Mouse (Mus musculus) forebrain, embryonic 12.5 days (tissue): ENCODE results near the gene AC124108.1. TPM values are rescaled to one million over a fixed set of nuclear protein-coding genes. Genes with fewer than 3 reads are reported as not detected.
"Not testable (repeated sequence)": the region's sequence is repeated elsewhere in the genome, so short reads cannot be mapped to it uniquely, and the experiment has no call there.

ENCODE experiments used
- ATAC-seq: fragments of 200-750 bp; cut with Nextera tagmentation; 2 replicates; pipeline ENCODE4 v1.8.0; 2017; ENCODE audit warnings: moderate TSS enrichment; ENCODE audit not compliant: low FRiP score
- H3K27ac ChIP-seq: fragments of 300-500 bp; sonication (generic); 2 replicates; pipeline ENCODE4 v1.5.1; 2016; ENCODE audit warnings: mild to moderate bottlenecking
- H3K27me3 ChIP-seq: fragments of 300-500 bp; sonication (generic); 2 replicates; pipeline ENCODE4 v1.6.1; 2016; ENCODE audit warnings: mild to moderate bottlenecking
- H3K36me3 ChIP-seq: fragments of 300-500 bp; sonication (generic); replicated peaks from 2 replicates; pipeline ENCODE4 v1.6.1; 2016; ENCODE audit warnings: mild to moderate bottlenecking
- H3K4me1 ChIP-seq: fragments of 300-500 bp; sonication (generic); 2 replicates; pipeline ENCODE4 v1.6.1; 2016
- H3K4me2 ChIP-seq: fragments of 300-500 bp; sonication (generic); 2 replicates; pipeline ENCODE4 v1.6.1; 2016; ENCODE audit warnings: mild to moderate bottlenecking, moderate library complexity
- H3K4me3 ChIP-seq: fragments of 300-500 bp; sonication (generic); replicated peaks from 2 replicates; pipeline ENCODE4 v1.5.1; 2016; ENCODE audit warnings: mild to moderate bottlenecking
- H3K9ac ChIP-seq: fragments of 300-500 bp; sonication (generic); 2 replicates; pipeline ENCODE4 v1.6.1; 2016; ENCODE audit warnings: mild to moderate bottlenecking
- H3K9me3 ChIP-seq: fragments of 300-500 bp; sonication (generic); 2 replicates; pipeline ENCODE4 v1.6.1; 2016
- WGBS: fragments of 180-500 bp; shearing (Covaris S2); methylation state at CpG from one replicate; pipeline ENCODE4 v1.1.7; 2016; 5-methylcytosine and 5-hydroxymethylcytosine counted together
- polyA plus RNA-seq: library from polyadenylated mRNA; unstranded; fragments of >200 nt; fragmentation: Nextera tagmentation; extraction: Ambion mirVana; gene quantifications from 2 replicates; pipeline ENCODE4 v1.2.1, GENCODE M21; 2016

The AC124108.1 gene
- polyA plus RNA-seq, 1 experiment from 2014 or later = 5.0 TPM

- peaks cover 13% of the 10 kb centered on the region for H3K27me3 ChIP-seq
- H3K4me1 ChIP-seq = peaks cover 17% of the 10 kb centered on the region
- H3K4me3 ChIP-seq = no peak overlapping the region
- no peak overlapping the region for H3K4me2 ChIP-seq
- H3K9ac ChIP-seq = no peak overlapping the region
- ATAC-seq = no peak
- no peaks in the 10 kb centered on the region for H3K9me3 ChIP-seq
- H3K27ac ChIP-seq = no peak overlapping the region
- WGBS = 12% methylated on average over 8 of the region's 8 CpGs
- no peaks in the 10 kb centered on the region for H3K36me3 ChIP-seq
These were observed 37.6 kb upstream of the AC124108.1 start for GRCm38 (mm10) chr1:132153691-132154090.

GRCm38 (mm10) chr1:132155737-132156136 is 35.5 kb upstream of the AC124108.1 start:
- peak; percentile 7; the same call in 1 of the 2 replicates for ATAC-seq
- Histone ChIP-seq H3K27ac (no peak overlapping the region), H3K4me1 (peaks cover 32% of the 10 kb centered on the region), H3K27me3 (peaks cover 21% of the 10 kb centered on the region), H3K9me3 (no peaks in the 10 kb centered on the region), H3K9ac (no peak overlapping the region), H3K4me3 (no peak overlapping the region), H3K36me3 (no peaks in the 10 kb centered on the region), H3K4me2 (no peak overlapping the region)
- WGBS = 12% methylated on average over 6 of the region's 6 CpGs

GRCm38 (mm10) chr1:132157016-132157781 is 34.1 kb upstream of the AC124108.1 start:
- peak; percentile 73 for ATAC-seq
- Histone ChIP-seq H3K9ac (0 out of 2 replicates have a peak overlapping the region, but pooled peaks have one; percentile 9), H3K36me3 (no peaks in the 10 kb centered on the region), H3K4me2 (peak overlapping the region; percentile 36), H3K27me3 (peaks cover 25% of the 10 kb centered on the region), H3K9me3 (no peaks in the 10 kb centered on the region), H3K4me1 (peaks cover 38% of the 10 kb centered on the region), H3K27ac (no peak overlapping the region), H3K4me3 (no peak overlapping the region)
- 24% methylated on average over 14 of the region's 14 CpGs for WGBS

GRCm38 (mm10) chr1:132157808-132158207 is 33.4 kb upstream of the AC124108.1 start:
- Histone ChIP-seq H3K4me1 (peaks cover 38% of the 10 kb centered on the region), H3K9me3 (no peaks in the 10 kb centered on the region), H3K36me3 (no peaks in the 10 kb centered on the region), H3K27ac (no peak overlapping the region), H3K9ac (0 out of 2 replicates have a peak overlapping the region, but pooled peaks have one; percentile 9), H3K4me2 (peak overlapping the region; percentile 36), H3K4me3 (no peak overlapping the region), H3K27me3 (peaks cover 25% of the 10 kb centered on the region)
- ATAC-seq = no peak
- WGBS = 27% methylated on average over 7 of the region's 7 CpGs

GRCm38 (mm10) chr1:132158741-132159140 is 32.5 kb upstream of the AC124108.1 start:
- Histone ChIP-seq H3K9ac (no peak overlapping the region), H3K9me3 (no peaks in the 10 kb centered on the region), H3K27me3 (peaks cover 31% of the 10 kb centered on the region), H3K4me2 (no peak overlapping the region), H3K4me3 (no peak overlapping the region), H3K4me1 (peaks cover 38% of the 10 kb centered on the region), H3K36me3 (no peaks in the 10 kb centered on the region), H3K27ac (no peak overlapping the region)
- 23% methylated on average over 2 of the region's 2 CpGs for WGBS
- ATAC-seq = no peak

- peaks cover 42% of the 10 kb centered on the region for H3K4me1 ChIP-seq
- H3K9ac ChIP-seq = no peak overlapping the region
- peak overlapping the region; percentile 0; the same call in 1 of the 2 replicates for H3K27ac ChIP-seq
- WGBS = 60% methylated on average over 4 of the region's 4 CpGs
- no peaks in the 10 kb centered on the region for H3K9me3 ChIP-seq
- H3K27me3 ChIP-seq = peaks cover 31% of the 10 kb centered on the region
- no peak overlapping the region for H3K4me3 ChIP-seq
- H3K4me2 ChIP-seq = no peak overlapping the region
- ATAC-seq = no peak
- no peaks in the 10 kb centered on the region for H3K36me3 ChIP-seq
These were observed 31.6 kb upstream of the AC124108.1 start for GRCm38 (mm10) chr1:132159681-132160080.

GRCm38 (mm10) chr1:132161211-132161880 is 29.9 kb upstream of the AC124108.1 start:
- H3K4me3 ChIP-seq = no peak overlapping the region
- no peak overlapping the region for H3K9ac ChIP-seq
- ATAC-seq = no peak
- WGBS = 54% methylated on average over 7 of the region's 7 CpGs
- H3K27ac ChIP-seq = no peak overlapping the region
- peaks cover 31% of the 10 kb centered on the region for H3K27me3 ChIP-seq
- H3K4me1 ChIP-seq = peaks cover 48% of the 10 kb centered on the region
- H3K4me2 ChIP-seq = no peak overlapping the region
- H3K36me3 ChIP-seq = no peaks in the 10 kb centered on the region
- H3K9me3 ChIP-seq = no peaks in the 10 kb centered on the region

- Histone ChIP-seq H3K27me3 (peaks cover 34% of the 10 kb centered on the region), H3K4me1 (peaks cover 47% of the 10 kb centered on the region)
- H3K36me3 ChIP-seq, H3K27ac ChIP-seq, H3K9me3 ChIP-seq, H3K4me3 ChIP-seq, H3K9ac ChIP-seq, H3K4me2 ChIP-seq, ATAC-seq: not testable (repeated sequence)
- WGBS = 55% methylated on average over 9 of the region's 9 CpGs
These were observed 28.6 kb upstream of the AC124108.1 start for GRCm38 (mm10) chr1:132162618-132163017.

GRCm38 (mm10) chr1:132164780-132165518 is 26.3 kb upstream of the AC124108.1 start:
- no peak overlapping the region for H3K4me2 ChIP-seq
- H3K4me1 ChIP-seq = peaks cover 41% of the 10 kb centered on the region
- WGBS = 42% methylated on average over 13 of the region's 13 CpGs
- H3K9ac ChIP-seq = peak overlapping the region; percentile 17; the same call in 1 of the 2 replicates
- H3K4me3 ChIP-seq = no peak overlapping the region
- no peaks in the 10 kb centered on the region for H3K36me3 ChIP-seq
- H3K27ac ChIP-seq = no peak overlapping the region
- ATAC-seq = 0 out of 2 replicates have a peak, but pooled peaks have one; percentile 40
- no peaks in the 10 kb centered on the region for H3K9me3 ChIP-seq
- peaks cover 20% of the 10 kb centered on the region for H3K27me3 ChIP-seq

GRCm38 (mm10) chr1:132165859-132166258 is 25.4 kb upstream of the AC124108.1 start:
- no peak for ATAC-seq
- H3K36me3 ChIP-seq = no peaks in the 10 kb centered on the region
- H3K4me3 ChIP-seq = no peak overlapping the region
- H3K4me1 ChIP-seq = peaks cover 38% of the 10 kb centered on the region
- no peak overlapping the region for H3K9ac ChIP-seq
- no peak overlapping the region for H3K27ac ChIP-seq
- H3K9me3 ChIP-seq = no peaks in the 10 kb centered on the region
- H3K27me3 ChIP-seq = peaks cover 19% of the 10 kb centered on the region
- no peak overlapping the region for H3K4me2 ChIP-seq
- 56% methylated on average over 3 of the region's 3 CpGs for WGBS

- Histone ChIP-seq H3K9ac (no peak overlapping the region), H3K27ac (peak overlapping the region; percentile 56), H3K4me1 (peaks cover 41% of the 10 kb centered on the region), H3K4me2 (peak overlapping the region; percentile 46), H3K27me3 (peaks cover 15% of the 10 kb centered on the region; the same call in 1 of the 2 replicates), H3K36me3 (no peaks in the 10 kb centered on the region), H3K4me3 (0 out of 2 replicates have a peak overlapping the region, but pooled peaks have one; percentile 15), H3K9me3 (no peaks in the 10 kb centered on the region)
- WGBS = 9% methylated on average over 12 of the region's 12 CpGs
- ATAC-seq = peak; percentile 61
These were observed 23.0 kb upstream of the AC124108.1 start for GRCm38 (mm10) chr1:132168115-132168767.
